Mouse (Mus musculus): ENCODE measurements at regions not wholly inside any gene's neighbourhood (a gene's known extent, or its start where the extent isn't known, plus 50 kb on each side); places are given as distances from the start of the nearest gene placed in this dataset.

DNA sequence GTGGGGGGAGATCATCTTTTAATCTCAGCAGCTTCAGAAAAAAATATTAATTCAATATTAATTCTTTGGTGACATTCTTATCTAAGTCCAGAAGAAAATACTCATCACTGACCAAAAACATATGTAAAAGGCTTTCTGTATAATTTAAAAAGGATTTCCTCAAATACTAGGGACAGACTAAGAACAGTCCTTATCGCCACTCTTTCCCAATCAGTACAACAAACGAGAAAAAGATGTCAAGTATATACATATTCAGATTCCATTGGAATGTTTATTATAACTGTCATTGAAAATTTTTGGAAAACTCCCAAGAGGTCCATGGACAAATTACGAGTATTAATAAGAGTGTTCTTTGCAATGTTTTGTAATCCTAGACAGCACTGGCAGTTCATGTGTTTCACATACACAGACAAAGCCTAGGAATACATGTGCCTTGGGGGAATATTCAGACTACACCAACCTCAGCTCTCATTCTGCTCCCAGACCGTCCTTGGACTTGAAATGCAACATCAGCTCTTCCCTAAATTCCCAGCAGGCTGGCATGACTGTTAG is 270.4 kb upstream of the Dcbld2 start:
- no peak for TF ChIP-seq POLR2A (IDR thresholded peaks at IDR 0.05; ENCODE audit: low read depth, low read length)
- no peak for TF ChIP-seq CTCF (conservative IDR thresholded peaks at IDR 0.05; ENCODE audit: insufficient read depth, insufficient read length, low read depth, low read length)

Data from kidney, adult 2 months (tissue).